Mouse (Mus musculus) spleen, postnatal 36 days (tissue): ENCODE data around the gene Pde12.
A peak's percentile ranks its signal among the peaks of the same experiment; 100 is the strongest.

ENCODE experiments used
- DNase-seq, 2 experiments: peaks; one replicate each; pipeline ENCODE4 v3.0.0; 2022; ENCODE audit warnings: low spot score in 2 of 2, mixed read lengths in 1 of 2

Pde12 gene

GRCm38 (mm10) chr14:26643006-26643624 is 26.6 kb downstream of the Pde12 start:
- no peak for DNase-seq

GRCm38 (mm10) chr14:26639961-26640360 is 29.7 kb downstream of the Pde12 start:
- DNase-seq: no peak

- no peak for DNase-seq
Observed at GRCm38 (mm10) chr14:26639251-26639650, 30.4 kb downstream of the Pde12 start.

GRCm38 (mm10) chr14:26638708-26639084 is 31.0 kb downstream of the Pde12 start:
- peak; percentile 53 to 60 for DNase-seq

- DNase-seq: peak; percentile 98
Observed at GRCm38 (mm10) chr14:26637851-26638707, 31.6 kb downstream of the Pde12 start, which contains the start of gene Arf4. Gene Arf4 (plus strand): TSS chr14:26638074.

- no peak for DNase-seq
Observed at GRCm38 (mm10) chr14:26637025-26637850, 32.4 kb downstream of the Pde12 start.

GRCm38 (mm10) chr14:26626605-26627140 is 43.0 kb downstream of the Pde12 start:
- peak in 1 of 2 experiments; percentile 27 for DNase-seq

GRCm38 (mm10) chr14:26625301-26625700 is 44.4 kb downstream of the Pde12 start:
- DNase-seq: no peak

- DNase-seq: no peak
Observed at GRCm38 (mm10) chr14:26610689-26611088, 59.0 kb downstream of the Pde12 start.
